Mouse (Mus musculus): ENCODE results near the gene Tmem254c.
"Not testable (repeated sequence)": the region's sequence is repeated elsewhere in the genome, so short reads cannot be mapped to it uniquely, and the experiment has no call there.

DNA sequence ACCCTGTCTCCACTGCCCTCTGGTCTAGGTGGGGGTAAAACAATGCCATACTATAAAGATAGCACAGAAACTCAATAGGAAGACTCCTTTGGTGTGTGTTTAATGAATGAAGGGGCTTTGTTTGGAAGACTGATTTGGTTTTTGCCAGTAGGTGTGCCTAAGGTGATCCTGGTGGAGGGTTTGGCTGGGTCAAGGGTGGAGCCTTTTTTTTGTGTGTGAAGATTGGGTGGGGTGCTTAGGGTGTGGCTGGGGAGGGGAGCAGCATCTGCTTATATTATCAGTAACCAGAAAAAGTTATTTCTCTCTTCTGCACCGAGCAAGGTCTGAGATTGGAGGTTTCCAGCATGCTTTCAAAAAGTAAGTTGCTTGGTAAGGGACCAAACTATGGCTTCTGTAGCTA lies 14.8 kb upstream of the Tmem254c start, which contains the start of gene Cphx3:
- TF ChIP-seq CTCF (IDR thresholded peaks at IDR 0.05; ENCODE audit: borderline replicate concordance, insufficient read depth, low read depth, low read length); POLR2A (IDR thresholded peaks at IDR 0.05; ENCODE audit: borderline replicate concordance, insufficient read depth, low read length): not testable (repeated sequence)
